Mouse (Mus musculus) heart, postnatal 0 days (tissue): Measurements from ENCODE around the gene Nrm. TPM values are rescaled to one million over a fixed set of nuclear protein-coding genes. Genes with fewer than 3 reads are reported as not detected.

ENCODE experiments used
- ATAC-seq: fragments of 200-750 bp; cut with Nextera tagmentation; 2 replicates; pipeline ENCODE4 v1.8.0; 2017; ENCODE audit warnings: low read depth, moderate number of reproducible peaks, moderate library complexity; ENCODE audit not compliant: insufficient read depth
- DNase-seq: peaks from one replicate; pipeline ENCODE4 v3.0.0-alpha.2; 2016; ENCODE audit warnings: low spot score
- H3K27ac ChIP-seq: fragments of 300-500 bp; sonication (generic); 2 replicates; pipeline ENCODE4 v1.5.1; 2014; ENCODE audit warnings: low read depth, mild to moderate bottlenecking
- H3K27me3 ChIP-seq: fragments of 300-500 bp; sonication (generic); 2 replicates; pipeline ENCODE4 v1.6.1; 2014; ENCODE audit warnings: low read length, mixed read lengths; ENCODE audit not compliant: control insufficient read depth, insufficient read depth
- H3K36me3 ChIP-seq: fragments of 300-500 bp; sonication (generic); replicated peaks from 2 replicates; pipeline ENCODE4 v1.6.1; 2014; ENCODE audit warnings: low read length, mixed read lengths; ENCODE audit not compliant: control insufficient read depth, insufficient read depth
- H3K4me1 ChIP-seq: fragments of 300-500 bp; sonication (generic); 2 replicates; pipeline ENCODE4 v1.6.1; 2014; ENCODE audit warnings: antibody characterized with exemption; ENCODE audit not compliant: control insufficient read depth, insufficient read depth
- H3K4me2 ChIP-seq: fragments of 300-500 bp; sonication (generic); 2 replicates; pipeline ENCODE4 v1.6.1; 2014; ENCODE audit warnings: low read depth, mild to moderate bottlenecking, low read length, moderate library complexity
- H3K4me3 ChIP-seq: fragments of 300-500 bp; sonication (generic); 2 replicates; pipeline ENCODE4 v1.5.1; 2014; ENCODE audit warnings: low read depth, low read length
- H3K9ac ChIP-seq: fragments of 300-500 bp; sonication (generic); replicated peaks from 2 replicates; pipeline ENCODE4 v1.6.1; 2014; ENCODE audit warnings: low read depth, low read length, mixed read lengths
- H3K9me3 ChIP-seq: fragments of 300-500 bp; sonication (generic); replicated peaks from 2 replicates; pipeline ENCODE4 v1.6.1; 2016; ENCODE audit warnings: low read length; ENCODE audit not compliant: control insufficient read depth
- CTCF ChIP-seq: IDR thresholded peaks from 2 replicates; pipeline ENCODE4 v1.5.1; 2016; ENCODE audit warnings: antibody characterized with exemption, control low read depth, low read depth
- EP300 ChIP-seq: IDR thresholded peaks from 2 replicates; pipeline ENCODE4 v1.6.1; 2016; ENCODE audit warnings: antibody characterized with exemption, low read depth
- WGBS: fragments of 180-500 bp; shearing (Covaris S2); extraction: QIAGEN DNeasy Blood & Tissue Kit; methylation state at CpG from one replicate; pipeline ENCODE4 v1.1.7; 2014; 5-methylcytosine and 5-hydroxymethylcytosine counted together
- polyA plus RNA-seq: library from polyadenylated mRNA; unstranded; fragments of >200 nt; fragmentation: Nextera tagmentation; extraction: Ambion mirVana; gene quantifications from 2 replicates; pipeline ENCODE4 v1.2.1, GENCODE M21; 2015
- total RNA-seq: library from RNA; depleted of rRNA; stranded (reverse); fragments of >200 nt; gene quantifications from 2 replicates; pipeline ENCODE4 v1.2.3, GENCODE M21; 2014; ENCODE audit warnings: low replicate concordance

Nrm gene
- total and polyA plus RNA-seq, 2 experiments from 2014 or later: 16.1 to 18.0 TPM

DNA sequence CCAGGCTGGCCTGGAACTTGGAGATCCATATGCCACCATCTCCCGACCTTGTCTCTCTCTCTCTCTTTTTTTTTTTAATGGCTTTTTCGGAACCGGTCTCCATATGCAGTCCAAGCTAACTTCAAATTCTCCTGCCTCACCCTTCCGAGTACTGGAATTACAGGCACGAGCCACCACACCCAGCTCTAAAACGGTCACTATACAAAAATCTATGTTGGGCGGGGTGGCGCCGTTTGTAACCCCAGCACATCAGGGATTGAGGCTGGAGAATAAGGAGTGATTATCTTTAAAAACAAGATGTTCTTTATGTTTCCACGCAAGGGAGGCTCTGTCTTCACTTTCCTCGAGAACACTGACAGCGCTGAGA, 304 bp upstream of the Nrm start:
- peak overlapping the region; percentile 60 for H3K9ac ChIP-seq
- peak overlapping the region; percentile 82 for H3K4me3 ChIP-seq
- TF ChIP-seq CTCF (no peak), EP300 (no peak)
- peaks cover 10% of the 10 kb centered on the region; the same call in 1 of the 2 replicates for H3K4me1 ChIP-seq
- no peaks in the 10 kb centered on the region for H3K9me3 ChIP-seq
- H3K4me2 ChIP-seq: peak overlapping the region; percentile 78
- DNase-seq (no peak), ATAC-seq (no peak)
- H3K27ac ChIP-seq: peak overlapping the region; percentile 89
- 6% methylated on average over 12 of the region's 12 CpGs for WGBS
- peaks cover 19% of the 10 kb centered on the region for H3K36me3 ChIP-seq
- no peaks in the 10 kb centered on the region for H3K27me3 ChIP-seq

DNA sequence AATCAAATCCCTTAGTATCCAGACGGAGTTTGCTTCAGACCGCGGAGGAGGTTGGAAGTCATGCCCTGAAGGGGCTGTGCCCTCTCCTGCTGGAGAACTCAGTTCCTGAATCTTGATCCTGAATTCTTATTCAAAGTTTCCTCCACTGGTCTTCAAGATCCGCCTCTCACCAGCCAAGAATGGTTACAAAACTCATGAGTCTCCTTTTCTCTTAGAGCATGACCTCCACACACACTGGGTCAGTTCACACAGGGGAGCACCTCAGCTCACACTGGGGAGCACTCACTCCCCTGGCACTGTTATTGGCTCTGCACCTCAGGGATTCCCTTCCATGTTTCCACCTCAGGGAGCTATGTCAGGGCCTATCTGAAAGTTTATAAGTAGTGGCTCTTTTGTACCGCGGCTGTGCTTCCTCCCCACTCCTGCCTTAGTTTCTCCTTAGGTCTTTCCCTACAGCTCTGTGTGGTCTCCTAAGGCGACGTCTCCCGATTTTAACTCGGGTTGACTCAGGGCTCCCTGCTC, 3.8 kb downstream of the Nrm start:
- peak overlapping the region; percentile 66 for H3K4me3 ChIP-seq
- no peaks in the 10 kb centered on the region for H3K27me3 ChIP-seq
- peak overlapping the region; percentile 96 for H3K27ac ChIP-seq
- H3K4me1 ChIP-seq: peaks cover 17% of the 10 kb centered on the region; the same call in 1 of the 2 replicates
- ATAC-seq (no peak), DNase-seq (no peak)
- H3K4me2 ChIP-seq: peak overlapping the region; percentile 86
- 25% methylated on average over 10 of the region's 10 CpGs for WGBS
- H3K9ac ChIP-seq: peak overlapping the region; percentile 77
- H3K9me3 ChIP-seq: no peaks in the 10 kb centered on the region
- TF ChIP-seq CTCF (no peak), EP300 (no peak)
- no peaks in the 10 kb centered on the region for H3K36me3 ChIP-seq

DNA sequence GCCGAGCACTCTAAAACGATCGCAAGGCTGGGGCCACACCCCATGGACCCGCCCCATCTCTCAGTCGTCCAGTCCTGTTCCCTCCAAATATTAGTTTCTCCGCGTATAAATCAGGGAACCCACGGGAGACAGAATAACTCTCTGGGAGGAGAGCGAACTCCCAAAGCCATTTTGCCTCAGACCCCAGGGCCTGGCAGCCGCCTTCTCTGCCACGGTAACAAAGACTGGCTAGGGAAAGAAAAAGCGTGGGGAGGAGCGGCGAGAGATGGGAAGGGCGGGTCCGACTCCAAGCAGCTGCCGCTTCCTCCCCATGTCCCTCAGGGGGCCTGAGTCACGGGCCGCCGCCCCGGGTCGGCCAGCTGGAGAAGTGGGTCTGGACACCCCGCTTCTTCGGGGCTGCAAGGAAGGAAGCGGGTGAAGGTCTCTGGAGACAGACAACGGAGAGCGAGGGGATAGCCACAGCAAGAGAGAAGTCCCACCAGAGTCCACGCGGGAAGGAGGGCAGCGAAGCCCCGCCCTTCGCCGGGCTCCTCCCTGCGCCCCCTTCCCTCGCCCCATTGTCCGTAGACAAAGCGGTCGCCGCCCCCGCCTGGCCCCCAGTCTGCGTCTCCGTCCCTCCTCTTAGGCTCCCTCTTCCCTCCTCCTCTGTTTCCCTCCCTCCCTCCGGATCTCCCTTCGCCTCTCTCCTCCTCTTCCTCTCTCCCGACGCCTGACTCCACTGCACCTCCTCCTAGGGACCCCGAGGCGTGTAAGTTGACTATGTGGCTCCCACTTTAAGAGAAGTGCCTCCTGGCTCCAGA, 4.6 kb downstream of the Nrm start, which contains the start of gene Ppp1r18:
TSS of gene Ppp1r18 (plus strand) at position 113 of the 800 bp plus-strand sequence.
- DNase-seq (peak; percentile 84), ATAC-seq (peak; percentile 54)
- WGBS: under 1% methylated on average over 43 of the region's 48 CpGs
- H3K4me3 ChIP-seq: peak within 1 kb of the TSS; percentile 66
- peak within 1 kb of the TSS; percentile 96 for H3K27ac ChIP-seq
- H3K4me1 ChIP-seq: peaks cover 14% of the 10 kb centered on the region; the same call in 1 of the 2 replicates
- peak within 1 kb of the TSS; percentile 77 for H3K9ac ChIP-seq
- no peaks in the 10 kb centered on the region for H3K27me3 ChIP-seq
- H3K36me3 ChIP-seq: no peaks in the 10 kb centered on the region
- H3K9me3 ChIP-seq: no peaks in the 10 kb centered on the region
- peak within 1 kb of the TSS; percentile 86 for H3K4me2 ChIP-seq
- TF ChIP-seq EP300 (0 out of 2 replicates have a peak, but pooled peaks have one; percentile 69), CTCF (no peak)

DNA sequence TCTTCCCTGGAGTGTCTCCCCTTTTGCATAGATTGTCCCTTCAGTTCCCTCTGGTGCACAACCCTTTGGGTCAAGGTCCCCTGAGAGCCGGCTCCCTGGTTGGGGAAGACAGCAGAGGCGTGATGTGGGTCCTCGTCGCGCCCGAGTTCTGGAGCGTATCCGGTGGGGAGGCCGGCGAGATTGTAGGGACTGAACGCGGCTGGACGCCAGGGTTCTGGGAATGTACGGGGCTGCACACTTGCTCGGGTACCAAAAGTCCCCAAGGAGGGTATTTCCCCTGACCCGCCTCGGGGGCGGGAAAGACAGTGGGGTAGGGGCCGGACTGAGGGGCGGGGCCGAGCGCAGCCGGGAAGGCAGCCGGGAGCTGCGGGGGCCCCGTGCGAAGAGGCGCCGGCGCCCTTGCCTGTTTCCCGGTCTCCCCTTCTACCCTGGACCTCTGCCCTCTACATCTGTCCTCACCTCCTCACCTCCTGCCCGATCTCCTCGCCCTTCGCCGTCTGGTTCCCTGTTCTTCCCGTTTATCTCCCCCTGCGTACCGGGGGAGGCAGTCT, 5.2 kb downstream of the Nrm start:
- under 1% methylated on average over 31 of the region's 38 CpGs for WGBS
- Histone ChIP-seq H3K9ac (peak overlapping the region; percentile 77), H3K36me3 (0 out of 2 replicates have a peak, but pooled peaks cover 3% of the 10 kb centered on the region), H3K4me2 (peak overlapping the region; percentile 86), H3K4me3 (peak overlapping the region; percentile 66), H3K9me3 (no peaks in the 10 kb centered on the region), H3K4me1 (peaks cover 16% of the 10 kb centered on the region), H3K27me3 (no peaks in the 10 kb centered on the region), H3K27ac (peak overlapping the region; percentile 96)
- no peak for TF ChIP-seq EP300
- no peak for TF ChIP-seq CTCF
- DNase-seq (peak; percentile 67), ATAC-seq (peak; percentile 34)

DNA sequence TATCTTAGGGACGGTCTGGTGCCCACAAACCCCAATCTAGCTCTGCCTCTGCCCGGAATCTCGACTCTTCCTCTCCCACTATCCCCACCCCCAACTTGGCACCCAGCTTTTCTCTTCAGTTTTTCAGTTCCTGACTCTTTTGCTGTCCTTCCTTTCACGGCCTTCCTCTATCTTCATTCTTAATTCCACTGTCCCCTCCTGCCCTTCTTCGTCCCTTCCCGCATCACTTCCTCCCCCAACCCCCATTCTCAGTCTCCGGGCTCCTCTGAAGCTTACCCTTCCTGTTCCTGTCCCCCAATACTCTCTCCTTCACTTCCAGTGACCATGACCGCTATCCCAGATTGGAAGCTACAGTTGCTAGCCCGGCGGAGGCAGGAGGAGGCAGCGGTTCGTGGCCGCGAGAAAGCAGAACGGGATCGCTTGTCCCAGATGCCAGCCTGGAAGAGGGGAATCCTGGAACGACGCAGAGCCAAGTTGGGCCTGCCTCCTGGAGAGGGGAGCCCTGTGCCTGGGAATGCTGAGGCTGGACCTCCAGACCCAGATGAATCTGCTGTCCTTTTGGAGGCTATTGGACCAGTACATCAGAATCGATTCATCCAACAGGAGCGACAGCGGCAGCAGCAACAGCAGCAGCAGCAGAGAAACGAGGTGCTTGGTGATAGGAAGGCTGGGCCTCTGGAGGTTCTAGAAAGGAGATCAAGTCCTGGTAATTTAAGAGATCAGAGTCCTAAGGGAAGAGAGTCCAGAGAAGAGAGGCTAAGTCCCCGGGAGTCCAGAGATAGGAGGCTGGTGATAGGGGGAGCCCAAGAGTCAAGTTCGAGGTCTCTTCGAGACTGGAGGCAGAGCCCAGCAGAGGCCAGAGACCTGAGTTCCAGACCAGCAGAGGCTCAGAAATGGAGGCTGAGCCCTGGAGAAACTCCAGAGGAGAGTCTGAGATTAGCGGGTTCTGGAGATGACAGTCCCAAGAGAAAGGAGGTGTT, 6.1 kb downstream of the Nrm start:
- 0 out of 2 replicates have a peak, but pooled peaks have one; percentile 13 for TF ChIP-seq CTCF
- no peak for TF ChIP-seq EP300
- H3K36me3 ChIP-seq: 0 out of 2 replicates have a peak, but pooled peaks cover 5% of the 10 kb centered on the region
- peaks cover 14% of the 10 kb centered on the region for H3K4me1 ChIP-seq
- peak overlapping the region; percentile 66 for H3K4me3 ChIP-seq
- H3K27ac ChIP-seq: peak overlapping the region; percentile 96
- 9% methylated on average over 26 of the region's 26 CpGs for WGBS
- no peaks in the 10 kb centered on the region for H3K27me3 ChIP-seq
- peak overlapping the region; percentile 86 for H3K4me2 ChIP-seq
- peak; percentile 27 for DNase-seq
- H3K9ac ChIP-seq: peak overlapping the region; percentile 77
- no peak for ATAC-seq
- no peaks in the 10 kb centered on the region for H3K9me3 ChIP-seq
